Mouse (Mus musculus) layer of hippocampus, postnatal 36 days (tissue): Measurements from ENCODE around the gene Slc4a8. TPM values are rescaled to one million over a fixed set of nuclear protein-coding genes. Genes with fewer than 3 reads are reported as not detected.
"Not testable (repeated sequence)": the region's sequence is repeated elsewhere in the genome, so short reads cannot be mapped to it uniquely, and the experiment has no call there.

Experiments
- DNase-seq, 2 experiments: peaks; one replicate each; pipeline ENCODE4 v3.0.0; 2022
- total RNA-seq, 2 experiments: library from RNA; stranded (reverse); gene quantifications; 2 replicates each; pipeline ENCODE4 v1.2.3; 2021

The Slc4a8 gene
- total RNA-seq, 2 experiments from 2014 or later: 79.4 to 90.0 TPM

GRCm38 (mm10) chr15:100773859-100774258, 12.3 kb downstream of the Slc4a8 start:
- DNase-seq: not testable (repeated sequence)

GRCm38 (mm10) chr15:100775189-100776166, 13.9 kb downstream of the Slc4a8 start:
- DNase-seq: no peak

- no peak for DNase-seq
Measured at GRCm38 (mm10) chr15:100776424-100776823, 14.9 kb downstream of the Slc4a8 start.

- DNase-seq: no peak
Measured at GRCm38 (mm10) chr15:100777020-100778016, 15.8 kb downstream of the Slc4a8 start.

- no peak for DNase-seq
Measured at GRCm38 (mm10) chr15:100779896-100780295, 18.3 kb downstream of the Slc4a8 start.

GRCm38 (mm10) chr15:100783244-100783987, 21.9 kb downstream of the Slc4a8 start:
- DNase-seq: no peak

- no peak for DNase-seq
Measured at GRCm38 (mm10) chr15:100790219-100790618, 28.7 kb downstream of the Slc4a8 start.

GRCm38 (mm10) chr15:100792324-100792723, 30.8 kb downstream of the Slc4a8 start:
- DNase-seq: no peak

- no peak for DNase-seq
Measured at GRCm38 (mm10) chr15:100800914-100801313, 39.4 kb downstream of the Slc4a8 start.

- no peak for DNase-seq
Measured at GRCm38 (mm10) chr15:100808062-100808461, 46.5 kb downstream of the Slc4a8 start.

- DNase-seq: no peak
Measured at GRCm38 (mm10) chr15:100808484-100808883, 46.9 kb downstream of the Slc4a8 start.

- no peak for DNase-seq
Measured at GRCm38 (mm10) chr15:100810243-100810642, 48.7 kb downstream of the Slc4a8 start.

GRCm38 (mm10) chr15:100813501-100813900, 52.0 kb downstream of the Slc4a8 start:
- DNase-seq: no peak

- no peak for DNase-seq
Measured at GRCm38 (mm10) chr15:100814066-100814465, 52.5 kb downstream of the Slc4a8 start.

GRCm38 (mm10) chr15:100815310-100815709, 53.8 kb downstream of the Slc4a8 start:
- no peak for DNase-seq

- no peak for DNase-seq
Measured at GRCm38 (mm10) chr15:100818860-100819259, 57.3 kb downstream of the Slc4a8 start.

GRCm38 (mm10) chr15:100821824-100822223, 60.3 kb downstream of the Slc4a8 start:
- DNase-seq: no peak

- not testable (repeated sequence) for DNase-seq
Measured at GRCm38 (mm10) chr15:100822370-100822769, 60.8 kb downstream of the Slc4a8 start.

GRCm38 (mm10) chr15:100825249-100825856, 63.8 kb downstream of the Slc4a8 start:
- DNase-seq: no peak

GRCm38 (mm10) chr15:100826076-100826475, 64.5 kb downstream of the Slc4a8 start:
- no peak for DNase-seq

GRCm38 (mm10) chr15:100829775-100830174, 68.2 kb downstream of the Slc4a8 start:
- DNase-seq: peak; percentile 75 to 81
